Mouse (Mus musculus) ES-Bruce4 (cell line): Measurements from ENCODE around the gene Meis2.

Experiments
- CTCF ChIP-seq: IDR thresholded peaks from one replicate; pipeline ENCODE4 v1.8.1; 2011; ENCODE audit warnings: low read depth, low read length
- POLR2A ChIP-seq: IDR thresholded peaks from one replicate; pipeline ENCODE4 v1.8.1; 2011; ENCODE audit warnings: low read length; ENCODE audit not compliant: insufficient read depth

GRCm38 (mm10) chr2:115852109-115852508 is 213.5 kb downstream of the Meis2 start:
- TF ChIP-seq POLR2A (no peak), CTCF (no peak)
